Mouse (Mus musculus): ENCODE results near the gene Slc35c1. TPM values are rescaled to one million over a fixed set of nuclear protein-coding genes. Genes with fewer than 3 reads are reported as not detected.

Slc35c1 gene
- total and polyA plus RNA-seq, 2 experiments from 2014 or later: 9.1 to 14.4 TPM

GRCm38 (mm10) chr2:92411705-92412104, 48.6 kb downstream of the Slc35c1 start:
- Histone ChIP-seq H3K9me3 (ENCODE audit: low read length) (no peaks in the 10 kb centered on the region), H3K9ac (no peak overlapping the region), H3K4me2 (ENCODE audit: low read depth) (no peak overlapping the region), H3K27me3 (ENCODE audit: insufficient read depth, low read length) (no peaks in the 10 kb centered on the region), H3K4me1 (ENCODE audit: insufficient read depth) (no peaks in the 10 kb centered on the region), H3K4me3 (ENCODE audit: low read depth, low read length) (no peak overlapping the region), H3K36me3 (ENCODE audit: insufficient read depth) (peaks cover 92% of the 10 kb centered on the region), H3K27ac (ENCODE audit: low read depth, low read length) (no peak overlapping the region)
- no peak for TF ChIP-seq CTCF (IDR thresholded peaks at IDR 0.05; ENCODE audit: low read depth)
- DNase-seq (no peak), ATAC-seq (no peak)
- 93% methylated on average over 10 of the region's 10 CpGs for WGBS

- 90% methylated on average over 18 of the region's 18 CpGs for WGBS
These were observed 51.9 kb downstream of the Slc35c1 start for GRCm38 (mm10) chr2:92408309-92409045.

GRCm38 (mm10) chr2:92405687-92406086, 54.7 kb downstream of the Slc35c1 start:
- ATAC-seq: no peak
- Histone ChIP-seq H3K4me1 (ENCODE audit: insufficient read depth) (no peaks in the 10 kb centered on the region), H3K36me3 (ENCODE audit: insufficient read depth) (peaks cover 69% of the 10 kb centered on the region), H3K9me3 (ENCODE audit: low read length) (no peaks in the 10 kb centered on the region), H3K27ac (ENCODE audit: low read depth, low read length) (no peak overlapping the region), H3K4me2 (ENCODE audit: low read depth) (no peak overlapping the region), H3K4me3 (ENCODE audit: low read depth, low read length) (no peak overlapping the region), H3K27me3 (ENCODE audit: insufficient read depth, low read length) (no peaks in the 10 kb centered on the region), H3K9ac (no peak overlapping the region)
- no peak for TF ChIP-seq CTCF (IDR thresholded peaks at IDR 0.05; ENCODE audit: low read depth)
- 85% methylated on average over 7 of the region's 7 CpGs for WGBS
- DNase-seq: no peak

More at GRCm38 (mm10) chr2:92408309-92409045, 51.9 kb downstream of the Slc35c1 start:
- H3K27me3 ChIP-seq (ENCODE audit: insufficient read depth, low read length): no peaks in the 10 kb centered on the region
- H3K4me2 ChIP-seq (ENCODE audit: low read depth): no peak overlapping the region
- no peaks in the 10 kb centered on the region for H3K4me1 ChIP-seq (ENCODE audit: insufficient read depth)
- ATAC-seq (no peak), DNase-seq (no peak)
- peaks cover 92% of the 10 kb centered on the region for H3K36me3 ChIP-seq (ENCODE audit: insufficient read depth)
- no peak overlapping the region for H3K4me3 ChIP-seq (ENCODE audit: low read depth, low read length)
- H3K9ac ChIP-seq: no peak overlapping the region
- no peak for TF ChIP-seq CTCF (IDR thresholded peaks at IDR 0.05; ENCODE audit: low read depth)
- H3K9me3 ChIP-seq (ENCODE audit: low read length): no peaks in the 10 kb centered on the region
- H3K27ac ChIP-seq (ENCODE audit: low read depth, low read length): no peak overlapping the region

DNA sequence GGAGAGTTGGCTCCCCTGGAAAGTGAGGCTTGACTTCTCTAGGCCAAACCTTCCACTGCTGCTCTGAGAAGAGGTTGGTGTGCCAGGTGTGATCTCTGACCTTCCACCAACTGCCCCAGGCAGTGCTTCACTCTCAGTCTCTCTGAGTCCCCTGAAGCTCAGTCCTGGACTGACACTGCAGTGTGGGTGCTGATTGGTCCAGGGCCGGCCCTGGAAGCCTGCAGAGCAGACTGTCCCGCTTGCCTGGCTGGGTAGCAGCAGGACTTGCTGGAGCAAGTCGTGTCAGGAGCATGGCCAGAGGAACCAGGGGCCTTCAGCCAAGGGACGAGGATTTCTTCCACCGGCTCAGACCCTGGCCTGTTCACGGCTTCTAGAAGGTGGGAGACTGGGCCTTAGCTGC, 55.6 kb downstream of the Slc35c1 start:
- DNase-seq: no peak
- H3K4me2 ChIP-seq (ENCODE audit: low read depth): no peak overlapping the region
- H3K27ac ChIP-seq (ENCODE audit: low read depth, low read length): no peak overlapping the region
- no peak for ATAC-seq
- no peaks in the 10 kb centered on the region for H3K9me3 ChIP-seq (ENCODE audit: low read length)
- 88% methylated on average over 6 of the region's 6 CpGs for WGBS
- no peak for TF ChIP-seq CTCF (IDR thresholded peaks at IDR 0.05; ENCODE audit: low read depth)
- no peaks in the 10 kb centered on the region for H3K4me1 ChIP-seq (ENCODE audit: insufficient read depth)
- H3K9ac ChIP-seq: no peak overlapping the region
- no peak overlapping the region for H3K4me3 ChIP-seq (ENCODE audit: low read depth, low read length)
- no peaks in the 10 kb centered on the region for H3K27me3 ChIP-seq (ENCODE audit: insufficient read depth, low read length)
- H3K36me3 ChIP-seq (ENCODE audit: insufficient read depth): peaks cover 60% of the 10 kb centered on the region

- Histone ChIP-seq H3K9me3 (ENCODE audit: low read length) (no peaks in the 10 kb centered on the region), H3K4me2 (ENCODE audit: low read depth) (no peak overlapping the region), H3K4me1 (ENCODE audit: insufficient read depth) (peaks cover 8% of the 10 kb centered on the region; the same call in 1 of the 2 replicates), H3K9ac (no peak overlapping the region), H3K4me3 (ENCODE audit: low read depth, low read length) (no peak overlapping the region), H3K27me3 (ENCODE audit: insufficient read depth, low read length) (no peaks in the 10 kb centered on the region), H3K27ac (ENCODE audit: low read depth, low read length) (no peak overlapping the region), H3K36me3 (ENCODE audit: insufficient read depth) (peaks cover 51% of the 10 kb centered on the region)
- ATAC-seq (no peak), DNase-seq (no peak)
- 95% methylated on average over 5 of the region's 5 CpGs for WGBS
- TF ChIP-seq CTCF (IDR thresholded peaks at IDR 0.05; ENCODE audit: low read depth): no peak
These were observed 56.5 kb downstream of the Slc35c1 start for GRCm38 (mm10) chr2:92403776-92404319.

Other genes with a start within 250 kb of the Slc35c1 start
- gene Pex16, start 85.9 kb downstream of the Slc35c1 start, total RNA-seq (2014; rRNA removed): 33.5 and 41.1 TPM in 2 replicates
- gene Pex16, start 85.9 kb downstream of the Slc35c1 start, polyA plus RNA-seq (2015; fragmentation: Nextera tagmentation; extraction: Ambion mirVana): 53.2 and 53.7 TPM in 2 replicates
- gene Large2, start 85.7 kb downstream of the Slc35c1 start, total RNA-seq (2014; rRNA removed): 0.10 and 1.8 TPM in 2 replicates
- 1.1 and 1.5 TPM in 2 replicates for gene Large2, start 85.7 kb downstream of the Slc35c1 start, polyA plus RNA-seq (2015; fragmentation: Nextera tagmentation; extraction: Ambion mirVana)
- gene 1700029I15Rik, start 78.0 kb downstream of the Slc35c1 start, total RNA-seq (2014; rRNA removed): 2.3 and 2.6 TPM in 2 replicates
- gene 1700029I15Rik, start 78.0 kb downstream of the Slc35c1 start, polyA plus RNA-seq (2015; fragmentation: Nextera tagmentation; extraction: Ambion mirVana): 2.4 and 3.1 TPM in 2 replicates
- 223 and 225 TPM in 2 replicates for gene Mapk8ip1, start 59.3 kb downstream of the Slc35c1 start, total RNA-seq (2014; rRNA removed)
- 129 and 150 TPM in 2 replicates for gene Mapk8ip1, start 59.3 kb downstream of the Slc35c1 start, polyA plus RNA-seq (2015; fragmentation: Nextera tagmentation; extraction: Ambion mirVana)
- 26.5 and 36.7 TPM in 2 replicates for gene Cry2, start 26.5 kb downstream of the Slc35c1 start, total RNA-seq (2014; rRNA removed)
- gene Cry2, start 26.5 kb downstream of the Slc35c1 start, polyA plus RNA-seq (2015; fragmentation: Nextera tagmentation; extraction: Ambion mirVana): 28.5 and 43.2 TPM in 2 replicates
- gene Chst1, start 139.2 kb upstream of the Slc35c1 start, total RNA-seq (2014; rRNA removed): 42.5 and 47.4 TPM in 2 replicates
- 25.7 and 40.4 TPM in 2 replicates for gene Chst1, start 139.2 kb upstream of the Slc35c1 start, polyA plus RNA-seq (2015; fragmentation: Nextera tagmentation; extraction: Ambion mirVana)

All from forebrain, postnatal 0 days (tissue).